Mouse (Mus musculus) A20 (cell line): ENCODE measurements around the gene Ube2t.

Experiments
- DNase-seq: peaks from one replicate; pipeline ENCODE4 v3.0.0-alpha.2; 2011; ENCODE audit warnings: low read depth, low spot score

Ube2t gene

DNA sequence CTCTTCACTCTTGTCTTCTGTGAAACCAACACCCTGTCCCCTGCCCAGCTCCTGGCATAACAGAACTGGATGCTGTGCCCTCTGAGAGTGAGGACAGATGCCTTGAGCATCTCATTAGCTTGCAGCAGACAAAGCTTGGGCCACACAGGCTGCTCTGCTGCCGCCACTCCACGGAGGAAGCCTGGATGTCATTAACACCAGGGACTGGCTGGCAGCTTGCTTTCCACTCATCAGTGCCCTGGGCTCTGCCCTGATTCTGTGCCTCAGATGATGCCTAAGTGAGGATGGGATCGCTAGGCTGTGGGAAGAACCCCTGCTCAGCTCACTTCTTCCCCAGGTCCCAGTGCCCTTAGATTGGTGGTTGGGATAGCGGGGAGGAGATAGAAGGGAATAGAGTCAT lies 33.1 kb downstream of the Ube2t start:
- no peak for DNase-seq

DNA sequence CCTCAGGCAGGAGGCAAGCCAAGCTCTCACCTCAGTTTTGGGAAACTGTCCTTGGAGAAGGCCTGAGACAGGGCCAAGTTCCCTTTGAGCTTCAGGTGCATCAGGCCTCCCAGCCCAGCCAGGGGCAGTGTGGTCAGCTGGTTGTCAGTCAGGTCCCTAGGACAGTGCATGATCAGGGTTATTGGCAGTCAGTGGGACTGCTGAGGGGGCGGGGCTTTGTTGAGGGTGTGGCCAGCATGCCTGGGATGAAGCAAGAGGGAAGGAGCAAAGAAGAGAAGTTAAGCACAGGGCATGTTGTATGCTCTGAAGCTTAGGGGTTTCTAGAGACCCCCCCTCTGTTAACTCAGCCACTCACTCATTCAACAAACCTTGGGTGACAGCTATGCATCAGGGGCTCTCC lies 33.6 kb downstream of the Ube2t start:
- no peak for DNase-seq

DNA sequence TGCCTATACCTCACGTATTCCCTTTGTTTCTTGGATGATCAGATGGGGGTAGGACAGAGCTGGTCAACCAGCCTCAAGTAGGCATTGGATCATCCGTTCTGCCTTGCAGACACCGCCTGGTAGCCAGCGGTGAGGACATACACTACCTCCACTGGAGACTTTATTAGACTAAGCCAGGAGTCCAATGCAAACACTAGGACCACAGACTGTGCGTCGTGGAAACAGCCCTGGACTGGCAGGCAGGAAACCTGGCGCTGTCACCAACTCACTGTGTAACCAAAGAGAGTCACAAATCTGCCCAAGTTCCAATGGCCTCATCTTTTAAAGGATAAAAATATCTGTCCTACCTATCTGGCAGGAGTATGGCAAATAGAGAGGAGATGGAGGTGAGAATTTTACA lies 34.1 kb downstream of the Ube2t start:
- DNase-seq: no peak

DNA sequence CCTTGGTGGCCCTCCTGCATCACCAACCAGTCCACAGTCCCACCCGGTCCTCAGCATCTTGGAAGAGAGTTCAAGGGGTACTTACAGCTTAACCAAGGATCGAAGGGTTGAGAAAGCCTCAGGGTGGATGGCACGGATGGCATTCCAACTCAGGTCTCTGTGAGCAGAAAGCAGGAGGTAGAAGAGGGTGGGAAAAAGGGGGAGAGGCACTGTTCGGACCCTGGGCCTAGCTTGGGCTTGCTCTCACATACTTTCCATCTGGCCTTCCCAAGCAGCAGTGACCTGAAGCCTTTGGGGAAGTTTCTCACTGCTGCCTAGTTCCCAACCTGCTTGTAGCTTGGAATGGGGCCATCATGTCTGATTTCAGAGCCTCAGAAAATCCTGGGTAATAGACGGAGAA lies 35.2 kb downstream of the Ube2t start:
- no peak for DNase-seq

DNA sequence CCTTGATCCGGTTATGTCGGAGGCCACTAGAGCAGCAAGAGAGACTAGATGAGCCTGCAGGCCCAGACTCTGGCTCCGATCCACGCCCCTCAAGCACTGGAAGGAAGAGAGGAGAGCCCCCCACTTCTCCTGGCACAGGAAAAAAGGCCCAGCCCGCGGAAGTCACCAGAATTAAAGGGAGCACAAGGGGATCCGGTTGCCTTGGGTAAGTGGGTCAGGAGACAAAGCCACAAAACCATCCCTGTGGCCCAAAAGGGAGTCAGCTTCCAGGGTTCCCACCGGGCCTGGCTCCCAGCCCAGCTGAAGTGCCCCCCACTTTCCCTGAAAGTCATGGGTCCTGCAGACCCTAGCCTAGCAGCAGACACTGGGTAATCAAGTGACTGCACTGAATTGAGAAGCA lies 35.9 kb downstream of the Ube2t start:
- DNase-seq: no peak

DNA sequence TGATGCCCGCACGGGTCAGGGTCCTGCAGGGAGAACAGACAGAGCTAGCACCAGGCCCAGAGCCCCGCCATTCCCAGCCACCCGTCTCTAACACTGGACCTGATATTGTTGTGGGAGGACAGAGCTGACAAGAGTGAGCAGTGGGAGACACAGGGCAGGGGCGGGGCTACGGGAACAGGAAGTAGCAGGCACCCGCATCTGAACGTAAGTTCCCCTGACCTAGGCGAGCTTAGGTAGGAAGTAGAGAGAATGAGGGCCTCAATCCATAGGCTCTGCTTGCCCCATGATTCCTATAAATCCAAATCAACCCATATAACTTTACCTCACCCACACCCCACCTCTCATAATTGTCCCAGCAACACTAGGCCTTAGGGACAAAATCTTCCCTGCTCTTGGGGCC lies 38.2 kb downstream of the Ube2t start:
- DNase-seq: peak; percentile 26

DNA sequence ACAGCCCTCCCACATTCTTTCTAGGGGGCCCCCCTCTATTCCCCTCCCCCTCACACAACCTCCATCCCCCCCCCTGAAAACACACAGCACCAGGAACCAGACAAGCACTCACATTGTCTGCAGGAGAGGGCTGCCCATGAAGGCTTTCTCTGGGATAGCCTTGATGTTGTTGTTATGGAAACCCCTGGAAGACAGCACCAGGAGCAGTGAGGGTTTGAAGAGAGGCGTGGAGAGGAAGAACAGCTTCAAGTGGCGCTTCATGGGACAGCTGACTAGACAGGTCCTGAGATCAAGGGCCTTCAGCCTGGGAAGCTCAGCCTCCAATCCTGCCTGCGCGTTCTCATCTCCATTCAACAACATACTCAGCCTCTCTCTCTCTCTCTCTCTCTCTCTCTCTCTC lies 41.0 kb downstream of the Ube2t start:
- no peak for DNase-seq

DNA sequence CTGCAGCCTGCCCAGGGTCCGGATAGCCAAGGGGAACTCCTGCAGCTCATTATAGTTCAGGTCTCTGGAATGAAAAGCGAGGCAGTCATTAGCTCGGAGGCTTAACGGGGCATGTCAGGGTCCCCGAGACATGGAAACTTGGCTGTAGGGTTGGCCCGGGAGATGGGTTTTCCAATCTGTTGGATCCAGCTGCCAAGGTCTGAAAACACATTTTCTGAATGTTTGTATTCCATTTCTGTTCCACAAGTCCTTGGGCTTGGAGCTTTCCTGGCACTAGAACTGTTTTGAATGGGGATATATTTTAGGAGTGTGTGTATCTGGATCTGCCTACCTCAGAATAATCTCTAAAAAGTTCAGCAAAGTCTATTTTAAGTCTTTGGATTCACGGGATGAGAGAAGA lies 43.3 kb downstream of the Ube2t start:
- no peak for DNase-seq

DNA sequence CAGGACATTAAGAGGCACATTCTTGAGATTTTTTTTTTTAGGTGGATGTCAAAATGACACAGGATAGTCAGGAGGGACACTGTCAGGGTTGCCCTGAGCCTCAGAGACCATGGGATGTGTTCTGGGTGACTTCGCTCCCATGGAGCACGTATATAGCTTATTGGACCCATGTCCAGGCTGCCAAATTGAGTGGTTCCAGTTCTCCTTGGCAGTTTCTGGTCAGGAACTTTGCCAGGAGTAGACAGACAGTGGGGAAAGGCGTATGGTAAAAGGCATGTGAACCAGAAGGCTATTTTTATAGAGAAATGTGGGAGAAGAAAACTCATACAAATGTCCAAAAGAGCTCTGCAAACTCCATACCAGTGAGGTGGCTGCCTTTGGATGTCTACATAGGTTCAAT lies 47.5 kb downstream of the Ube2t start:
- DNase-seq: no peak

DNA sequence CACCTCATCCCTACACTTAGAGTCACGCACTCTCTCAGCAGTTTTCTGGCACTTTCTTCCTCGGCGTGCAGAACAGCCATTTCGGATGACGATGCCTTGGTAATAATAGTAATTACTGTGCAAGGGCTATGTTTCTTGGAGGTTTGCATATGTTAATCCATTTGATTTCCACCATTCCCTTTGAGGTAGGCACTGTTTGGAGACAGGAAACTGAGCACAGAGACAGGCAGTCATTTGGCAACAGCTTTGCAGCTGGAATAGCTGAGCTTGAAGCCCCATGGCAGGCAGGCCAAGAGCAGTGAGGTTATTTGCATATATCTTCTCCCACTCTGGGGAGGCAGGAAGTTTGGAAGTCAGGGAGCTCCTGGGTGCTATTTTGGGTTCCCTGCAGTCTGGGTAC lies 49.5 kb downstream of the Ube2t start:
- DNase-seq: no peak

DNA sequence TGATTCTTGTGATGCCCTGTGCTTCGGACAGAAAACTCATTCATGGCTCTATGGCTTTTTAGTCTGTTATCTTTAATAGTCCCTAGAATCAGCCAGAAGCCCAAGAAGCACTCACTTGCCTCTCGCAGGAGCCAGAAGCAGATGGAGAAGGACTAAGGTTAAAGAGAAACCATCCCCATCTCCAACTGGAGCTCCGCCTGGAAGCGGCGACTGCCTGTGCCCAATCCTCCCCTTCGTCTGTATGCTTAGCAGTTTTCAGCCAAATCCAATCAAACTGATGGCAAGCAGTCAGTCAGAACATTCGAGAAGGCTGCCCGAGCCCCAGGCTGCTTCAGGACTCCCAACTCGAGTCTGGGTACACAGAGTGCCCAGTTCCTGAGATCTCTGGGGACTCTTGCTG lies 50.1 kb downstream of the Ube2t start:
- DNase-seq: no peak

DNA sequence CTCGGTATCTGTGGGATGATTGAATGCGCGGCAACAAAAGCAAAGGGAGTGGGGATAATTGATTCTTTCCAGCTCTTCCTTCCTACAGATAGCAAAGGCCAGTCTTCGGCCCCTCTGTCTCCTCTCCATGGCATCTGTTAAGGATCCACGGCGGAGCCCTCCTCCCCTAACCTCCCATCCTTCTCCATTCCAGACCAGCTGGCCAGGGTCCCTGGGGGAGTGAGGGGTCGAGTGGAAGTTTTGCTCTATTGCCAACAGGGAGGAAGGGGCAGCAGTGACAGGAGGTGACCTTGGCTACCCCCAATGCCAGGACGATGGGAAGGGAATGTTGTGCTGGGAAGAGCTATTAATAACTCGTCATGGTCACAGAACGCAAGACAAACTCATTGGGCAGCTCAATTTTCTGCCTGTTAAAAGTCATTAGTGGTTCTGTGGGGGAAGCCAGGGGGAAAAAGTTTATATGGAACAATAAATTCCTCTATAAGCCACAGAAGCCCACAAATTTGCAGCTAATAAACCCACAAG lies 52.6 kb downstream of the Ube2t start:
- no peak for DNase-seq

DNA sequence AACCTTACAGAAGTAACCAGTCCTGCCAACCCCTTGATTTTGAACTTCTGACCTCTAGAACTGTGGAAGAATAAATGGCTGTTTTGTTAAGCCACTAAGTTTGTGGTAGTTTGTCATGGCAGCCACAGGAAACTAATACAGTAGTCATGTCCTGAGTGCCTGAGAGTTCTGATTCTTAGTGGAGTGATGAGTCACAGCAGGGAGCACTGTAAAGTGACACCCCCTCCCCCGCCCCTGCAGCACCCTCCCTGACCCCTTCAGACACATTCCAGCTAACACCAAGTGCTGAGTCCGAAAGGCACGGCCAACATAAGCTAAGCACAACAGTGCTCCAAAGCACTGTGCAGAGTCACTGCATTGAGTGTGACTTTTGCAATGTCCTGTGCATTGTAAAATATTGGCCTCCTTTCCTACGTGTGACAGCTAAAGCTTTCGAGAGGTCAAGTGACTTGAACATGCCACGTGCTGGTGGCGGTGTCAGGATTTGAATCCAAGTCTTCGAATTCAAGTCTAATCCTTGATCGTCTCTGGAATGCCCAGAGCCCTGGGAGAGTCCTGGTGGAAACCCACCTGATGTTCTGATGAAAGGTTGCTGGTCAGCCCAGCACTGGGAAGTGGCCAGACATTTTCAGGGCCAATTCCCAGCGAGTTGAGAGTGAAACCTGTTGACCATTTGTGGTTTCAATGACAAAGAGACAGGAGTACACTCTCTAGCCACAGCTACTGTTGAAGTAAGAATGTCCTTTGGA lies 54.7 kb downstream of the Ube2t start:
- no peak for DNase-seq

DNA sequence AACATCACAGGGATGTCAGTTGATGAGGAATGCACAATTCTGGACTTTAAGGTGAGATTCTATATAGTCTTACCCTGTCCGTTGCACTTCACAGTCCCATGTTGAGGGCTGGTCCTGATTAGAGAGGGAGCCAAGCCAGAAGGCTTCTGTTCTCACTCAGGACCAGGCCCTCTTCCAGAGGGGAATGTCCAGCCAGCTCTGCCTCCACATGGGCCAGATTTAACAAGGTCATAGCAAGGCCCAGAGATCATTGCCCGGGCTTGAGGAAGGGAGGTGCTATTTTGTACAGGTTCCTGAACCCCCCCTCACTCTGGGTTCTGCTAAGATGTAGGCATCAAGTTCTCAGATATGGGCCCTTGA lies 55.3 kb downstream of the Ube2t start:
- DNase-seq: no peak

DNA sequence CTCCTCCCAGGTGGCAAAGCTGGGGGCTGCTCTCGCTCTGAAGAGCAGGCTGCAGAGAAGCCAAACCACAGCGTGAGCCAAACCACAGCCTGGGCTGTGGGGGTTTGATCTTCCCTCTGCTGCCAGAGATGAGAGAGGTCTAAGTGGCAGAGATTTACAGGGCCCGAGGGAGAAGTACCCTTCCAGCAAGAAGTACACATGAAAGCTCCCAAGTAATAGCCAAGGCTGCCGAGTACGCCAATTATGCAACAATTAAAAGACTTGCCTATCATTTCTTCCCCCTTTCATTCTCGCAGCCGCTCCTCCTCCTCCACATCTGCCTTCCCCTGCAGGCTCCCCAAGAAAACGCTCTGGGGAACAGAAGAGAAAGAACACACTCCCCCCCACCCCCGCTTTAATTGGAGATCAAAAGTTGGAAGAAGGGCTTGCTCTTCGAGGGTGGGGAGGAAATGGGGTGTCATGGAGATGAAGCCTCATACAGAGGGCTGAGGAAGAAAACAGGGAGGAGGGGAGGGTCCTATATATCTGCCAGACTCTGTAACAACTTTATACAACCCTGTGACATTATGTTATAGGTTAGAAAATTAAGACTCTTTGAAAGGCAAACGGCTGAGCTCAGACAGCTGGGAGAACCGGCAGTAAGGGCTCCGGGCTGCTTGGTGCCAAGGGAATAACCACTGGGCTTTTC lies 56.9 kb downstream of the Ube2t start:
- DNase-seq: no peak

DNA sequence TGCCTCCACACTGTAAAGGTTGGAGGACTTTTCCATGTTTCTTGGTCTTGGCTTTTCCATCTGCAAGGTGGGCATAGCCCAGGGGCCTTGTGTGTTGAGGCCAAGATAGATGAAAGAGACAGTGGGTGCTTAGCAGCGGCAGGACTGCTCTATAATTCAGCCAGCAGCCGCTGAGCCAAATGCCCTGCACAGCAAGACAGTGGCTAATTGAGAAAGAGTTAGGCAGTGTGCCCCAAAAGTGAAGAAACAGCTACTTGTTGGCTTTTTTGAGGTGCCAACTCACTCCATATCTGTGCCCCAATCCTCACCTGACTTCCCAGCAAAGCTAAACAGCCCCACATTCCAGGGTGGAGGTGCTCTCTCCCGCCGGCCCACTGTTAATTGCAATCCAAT lies 57.4 kb downstream of the Ube2t start:
- DNase-seq: no peak

DNA sequence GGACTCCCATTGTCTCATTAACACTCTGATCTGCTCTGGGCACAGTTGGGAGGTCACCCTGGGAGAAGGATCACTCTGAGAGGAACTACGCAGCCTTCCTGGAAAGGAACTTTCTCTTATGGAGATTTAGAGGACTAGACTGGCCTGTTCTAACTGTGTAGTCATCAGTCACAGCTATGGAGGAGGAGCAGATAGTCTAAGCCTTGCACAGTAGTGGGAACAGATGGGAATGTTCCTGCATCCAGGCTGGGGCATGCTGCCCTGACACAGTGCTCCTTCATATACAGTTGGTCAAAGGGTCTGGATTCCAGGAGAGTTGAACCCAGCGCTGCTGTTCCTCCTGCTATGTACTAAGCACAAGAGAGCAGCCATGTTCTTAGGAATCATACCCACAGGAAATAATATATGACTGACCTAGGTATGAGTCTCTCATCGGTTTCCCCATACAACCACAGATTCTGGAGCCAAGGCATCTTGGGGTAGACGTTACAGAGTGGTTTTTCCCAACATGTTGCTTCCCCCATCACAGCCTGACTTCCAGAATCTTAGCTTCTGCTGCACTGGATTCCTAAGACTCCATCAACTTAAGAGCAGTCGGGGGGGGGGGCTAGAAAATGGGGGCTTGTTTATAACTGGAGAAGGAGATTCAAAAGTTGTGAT lies 58.0 kb downstream of the Ube2t start:
- no peak for DNase-seq

DNA sequence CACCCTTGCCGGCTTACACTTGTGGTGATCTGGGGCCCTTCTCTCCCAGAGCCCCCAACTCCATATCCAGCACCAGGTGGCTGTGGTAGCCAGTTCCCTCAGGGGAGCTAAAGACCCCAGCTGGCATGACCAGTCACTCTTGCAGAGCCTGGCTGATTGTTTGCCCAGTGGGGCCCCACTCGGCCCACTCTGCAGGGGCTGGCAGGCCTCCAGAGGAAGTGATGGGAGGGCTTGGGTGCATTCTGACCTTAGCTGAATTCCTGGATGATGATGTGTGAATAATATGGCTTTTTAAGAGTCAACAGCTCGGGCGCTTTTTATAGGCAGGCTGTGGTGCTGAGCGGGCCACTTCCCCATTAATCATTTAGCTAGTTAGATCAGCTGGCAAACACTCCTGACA lies 58.6 kb downstream of the Ube2t start:
- no peak for DNase-seq

DNA sequence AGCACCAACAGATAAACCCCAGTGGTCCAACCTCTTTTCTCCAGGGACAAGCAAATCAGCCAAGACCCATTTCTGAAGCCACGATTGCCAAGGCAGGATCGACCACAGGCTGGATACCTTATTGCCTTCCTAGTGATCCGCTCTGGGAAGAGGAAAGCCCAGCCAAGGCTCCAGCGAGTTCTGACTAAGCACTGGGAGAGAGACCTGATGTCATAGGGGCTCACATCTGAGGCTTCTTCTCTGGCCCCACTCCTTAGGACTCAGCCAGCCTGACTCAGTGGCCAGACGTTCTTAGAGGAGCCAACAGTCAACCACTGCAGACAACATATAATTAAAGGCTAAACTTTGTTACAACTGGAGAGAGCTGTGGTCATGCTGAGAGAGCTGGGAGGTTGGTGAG lies 59.6 kb downstream of the Ube2t start:
- DNase-seq: no peak

DNA sequence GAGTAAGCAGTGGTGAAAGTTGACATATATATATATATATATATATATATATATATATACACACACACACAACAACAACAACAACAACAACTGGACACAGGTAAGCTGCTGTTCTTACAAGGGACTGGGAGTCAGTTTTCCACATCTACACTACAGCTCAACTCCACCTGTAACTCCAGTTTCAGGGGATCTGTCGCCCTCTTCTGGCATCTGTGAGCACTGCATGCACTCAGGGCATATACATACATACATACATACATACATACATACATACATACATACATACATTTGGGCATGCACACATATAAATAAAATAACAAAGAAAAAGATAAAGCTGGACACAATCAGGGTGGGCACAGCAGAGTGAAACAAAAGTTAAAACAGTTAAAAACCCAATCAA lies 61.2 kb downstream of the Ube2t start:
- DNase-seq: peak; percentile 14
